Mouse (Mus musculus): ENCODE results near the gene Supt3.

Supt3 gene

GRCm38 (mm10) chr17:44776738-44777270 lies at the start of gene Supt3:
Gene Supt3 (plus strand): TSS chr17:44777152.
- in situ Hi-C loops (cut with MseI, MboI), result no loop called here

GRCm38 (mm10) chr17:44727675-44728074 lies 49.3 kb upstream of the Supt3 start:
- in situ Hi-C loops (cut with MseI, MboI), result loop anchor here in 1 of 2 experiments (25.0 kb wide), 1 partner anchor 265 kb away; no protein-coding TSS in a partner anchor

GRCm38 (mm10) chr17:44728464-44728863 lies 48.5 kb upstream of the Supt3 start:
- in situ Hi-C loops (cut with MseI, MboI), result loop anchor here in 1 of 2 experiments (25.0 kb wide), 1 partner anchor 266 kb away; no protein-coding TSS in a partner anchor

- in situ Hi-C loops (cut with MseI, MboI), result loop anchor here (10.0 to 25.0 kb wide), 2 partner anchors 271 to 469 kb away; no protein-coding TSS in a partner anchor
Observed at GRCm38 (mm10) chr17:44733544-44734310, 43.2 kb upstream of the Supt3 start.

GRCm38 (mm10) chr17:44734501-44735222 lies 42.3 kb upstream of the Supt3 start:
- in situ Hi-C loops (cut with MseI, MboI), result loop anchor here (10.0 to 25.0 kb wide), 2 partner anchors 272 to 470 kb away; no protein-coding TSS in a partner anchor

GRCm38 (mm10) chr17:44735223-44735990 lies 41.5 kb upstream of the Supt3 start:
- in situ Hi-C loops (cut with MseI, MboI), result loop anchor here (10.0 to 25.0 kb wide), 2 partner anchors 273 to 471 kb away; no protein-coding TSS in a partner anchor

GRCm38 (mm10) chr17:44735991-44736561 lies 40.9 kb upstream of the Supt3 start:
- in situ Hi-C loops (cut with MseI, MboI), result loop anchor here (10.0 to 25.0 kb wide), 2 partner anchors 274 to 471 kb away; no protein-coding TSS in a partner anchor

- in situ Hi-C loops (cut with MseI, MboI), result loop anchor here (10.0 to 25.0 kb wide), 2 partner anchors 275 to 473 kb away; no protein-coding TSS in a partner anchor
Observed at GRCm38 (mm10) chr17:44737275-44738120, 39.5 kb upstream of the Supt3 start.

GRCm38 (mm10) chr17:44738121-44738637 lies 38.8 kb upstream of the Supt3 start:
- in situ Hi-C loops (cut with MseI, MboI), result loop anchor here (10.0 to 25.0 kb wide), 2 partner anchors 276 to 473 kb away; no protein-coding TSS in a partner anchor

GRCm38 (mm10) chr17:44742246-44742645 lies 34.7 kb upstream of the Supt3 start:
- in situ Hi-C loops (cut with MseI, MboI), result loop anchor here (10.0 to 25.0 kb wide), 2 partner anchors 280 to 303 kb away; no protein-coding TSS in a partner anchor

GRCm38 (mm10) chr17:44743780-44744179 lies 33.2 kb upstream of the Supt3 start:
- in situ Hi-C loops (cut with MseI, MboI), result loop anchor here (10.0 to 25.0 kb wide), 2 partner anchors 281 to 301 kb away; no protein-coding TSS in a partner anchor

GRCm38 (mm10) chr17:44745378-44745777 lies 31.6 kb upstream of the Supt3 start:
- in situ Hi-C loops (cut with MseI, MboI), result loop anchor here (10.0 to 25.0 kb wide), 2 partner anchors 283 to 299 kb away; no protein-coding TSS in a partner anchor

GRCm38 (mm10) chr17:44766318-44766717 lies 10.6 kb upstream of the Supt3 start:
- in situ Hi-C loops (cut with MseI, MboI), result no loop called here

- in situ Hi-C loops (cut with MseI, MboI), result no loop called here
Observed at GRCm38 (mm10) chr17:44766975-44767374, 10.0 kb upstream of the Supt3 start.

- in situ Hi-C loops (cut with MseI, MboI), result no loop called here
Observed at GRCm38 (mm10) chr17:44767375-44767774, 9.6 kb upstream of the Supt3 start.

GRCm38 (mm10) chr17:44768522-44768921 lies 8.4 kb upstream of the Supt3 start:
- in situ Hi-C loops (cut with MseI, MboI), result no loop called here

GRCm38 (mm10) chr17:44770871-44771270 lies 6.1 kb upstream of the Supt3 start:
- in situ Hi-C loops (cut with MseI, MboI), result no loop called here

GRCm38 (mm10) chr17:44772576-44772975 lies 4.4 kb upstream of the Supt3 start:
- in situ Hi-C loops (cut with MseI, MboI), result no loop called here

GRCm38 (mm10) chr17:44777337-44777804 lies 419 bp downstream of the Supt3 start:
- in situ Hi-C loops (cut with MseI, MboI), result no loop called here

All from mouse trophoblast stem cell (cell line).